Mouse (Mus musculus): ENCODE data around the gene Six3.

Gene Six3

GRCm38 (mm10) chr17:85626091-85626860, 12.9 kb downstream of the Six3 start:
- DNase-seq, result no peak

GRCm38 (mm10) chr17:85627751-85628150, 14.3 kb downstream of the Six3 start:
- DNase-seq, result no peak

- no peak for DNase-seq
Measured at GRCm38 (mm10) chr17:85628811-85629210, 15.4 kb downstream of the Six3 start.

GRCm38 (mm10) chr17:85629396-85629795, 16.0 kb downstream of the Six3 start:
- no peak for DNase-seq

GRCm38 (mm10) chr17:85630296-85631050, 17.1 kb downstream of the Six3 start:
- DNase-seq, result no peak

- DNase-seq, result no peak
Measured at GRCm38 (mm10) chr17:85631106-85631505, 17.7 kb downstream of the Six3 start.

GRCm38 (mm10) chr17:85633619-85634018, 20.2 kb downstream of the Six3 start:
- DNase-seq, result peak; percentile 70

GRCm38 (mm10) chr17:85637876-85638275, 24.5 kb downstream of the Six3 start:
- no peak for DNase-seq

GRCm38 (mm10) chr17:85645312-85645711, 31.9 kb downstream of the Six3 start:
- DNase-seq, result no peak

- DNase-seq, result no peak
Measured at GRCm38 (mm10) chr17:85645718-85646665, 32.6 kb downstream of the Six3 start.

GRCm38 (mm10) chr17:85660016-85660415, 46.6 kb downstream of the Six3 start:
- DNase-seq, result no peak

- DNase-seq, result no peak
Measured at GRCm38 (mm10) chr17:85661521-85661920, 48.1 kb downstream of the Six3 start.

GRCm38 (mm10) chr17:85664202-85664601, 50.8 kb downstream of the Six3 start:
- DNase-seq, result no peak

GRCm38 (mm10) chr17:85664618-85665320, 51.4 kb downstream of the Six3 start:
- peak; percentile 67 for DNase-seq
